Comparison of ENCODE assay signal across 16 mouse cellular contexts in genomic region chr8:91153831-91154230, GRCm38 (mm10). TPM values are rescaled to one million over a fixed set of nuclear protein-coding genes. Genes with fewer than 3 reads are reported as not detected.
DNase-seq lines count a peak whose midpoint lies in the region; ATAC-seq and TF ChIP-seq lines count a peak whose summit lies in the region.
"Had no signal": no experiment of that assay in that cellular context is flagged by ENCODE, and none has a peak within 500 bp of the region (broad histone marks: within the 10 kb centered on the region; RNA-seq: fewer than 3 reads in every experiment).

No protein-coding gene starts in this region.

- H3K36me3 ChIP-seq in kidney, postnatal 0 days (ENCODE audit: insufficient read depth, low read length) = no peaks in the 10 kb centered on the region
- no peaks in the 10 kb centered on the region for H3K36me3 ChIP-seq in small intestine, adult 2 months (ENCODE audit: control insufficient read depth, insufficient read depth, low read length)
- no peaks in the 10 kb centered on the region for H3K36me3 ChIP-seq in heart, embryonic 12.5 days
- H3K36me3 ChIP-seq: limb, embryonic 12.5 days; midbrain, embryonic 12.5 days; neural tube, embryonic 15.5 days had no signal

- 75% methylated on average over 3 of the region's 3 CpGs for WGBS in kidney, postnatal 0 days
- WGBS in small intestine, adult 2 months = 75% methylated on average over 3 of the region's 3 CpGs
- 69% methylated on average over 3 of the region's 3 CpGs for WGBS in heart, embryonic 12.5 days

- no peaks in the 10 kb centered on the region for H3K27me3 ChIP-seq in kidney, postnatal 0 days (ENCODE audit: insufficient read depth, low read length)
- H3K27me3 ChIP-seq in small intestine, adult 2 months (ENCODE audit: control insufficient read depth, insufficient read depth, low read length) = no peaks in the 10 kb centered on the region
- no peaks in the 10 kb centered on the region for H3K27me3 ChIP-seq in heart, embryonic 12.5 days (replicated peaks)
- H3K27me3 ChIP-seq: forebrain, embryonic 13.5 days; midbrain, embryonic 12.5 days; neural tube, embryonic 15.5 days had no signal

- H3K4me3 ChIP-seq in kidney, postnatal 0 days (replicated peaks; ENCODE audit: low read depth, low read length) = no peak overlapping the region
- no peak overlapping the region for H3K4me3 ChIP-seq in small intestine, adult 2 months (ENCODE audit: low read depth, low read length)
- no peak overlapping the region for H3K4me3 ChIP-seq in heart, embryonic 12.5 days
- H3K4me3 ChIP-seq: forebrain, embryonic 13.5 days; left cerebral cortex, adult 2 months; limb, embryonic 12.5 days; midbrain, embryonic 12.5 days; myocyte; neural tube, embryonic 15.5 days had no signal

- DNase-seq in kidney, postnatal 0 days (ENCODE audit: low spot score) = no peak
- DNase-seq in kidney, adult 8-10 months = no peak
- peak; percentile 10 for DNase-seq in thymus, postnatal 25 days
- DNase-seq in thymus, postnatal 0 days (ENCODE audit: low spot score) = no peak
- peak; percentile 14 for DNase-seq in NIH3T3 (ENCODE audit: low read depth)
- no peak for DNase-seq in adrenal gland, adult 2 months
- DNase-seq: cerebellum, postnatal 14 days had no signal

- H3K9me3 ChIP-seq in kidney, postnatal 0 days (replicated peaks; ENCODE audit: low read length) = no peaks in the 10 kb centered on the region
- peaks cover 15% of the 10 kb centered on the region; the same call in 1 of the 2 replicates for H3K9me3 ChIP-seq in heart, embryonic 12.5 days (replicated peaks)
- H3K9me3 ChIP-seq: limb, embryonic 12.5 days; neural tube, embryonic 15.5 days had no signal

- TF ChIP-seq POLR2A in small intestine, adult 2 months (IDR thresholded peaks at IDR 0.05; ENCODE audit: low read depth, low read length) = no peak

- no peak overlapping the region for H3K4me2 ChIP-seq in kidney, postnatal 0 days (ENCODE audit: low read length)
- H3K4me2 ChIP-seq in heart, embryonic 12.5 days = no peak overlapping the region
- H3K4me2 ChIP-seq: forebrain, embryonic 13.5 days; limb, embryonic 12.5 days; midbrain, embryonic 12.5 days; neural tube, embryonic 15.5 days had no signal

- no peak overlapping the region for H3K27ac ChIP-seq in kidney, postnatal 0 days
- H3K27ac ChIP-seq in small intestine, adult 2 months (ENCODE audit: insufficient read depth, low read depth, low read length) = no peak overlapping the region
- no peak overlapping the region for H3K27ac ChIP-seq in heart, embryonic 12.5 days (ENCODE audit: poor library complexity, severe bottlenecking)
- H3K27ac ChIP-seq: forebrain, embryonic 13.5 days; left cerebral cortex, adult 2 months; limb, embryonic 12.5 days; macrophage; midbrain, embryonic 12.5 days; neural tube, embryonic 15.5 days had no signal

- H3K9ac ChIP-seq in kidney, postnatal 0 days (ENCODE audit: low read depth, low read length) = no peak overlapping the region
- no peak overlapping the region for H3K9ac ChIP-seq in heart, embryonic 12.5 days
- H3K9ac ChIP-seq: forebrain, embryonic 13.5 days; limb, embryonic 12.5 days; midbrain, embryonic 12.5 days; neural tube, embryonic 15.5 days had no signal

- no peak for ATAC-seq in kidney, postnatal 0 days (replicated peaks; ENCODE audit: low FRiP score, low read depth)
- no peak for ATAC-seq in heart, embryonic 12.5 days (ENCODE audit: insufficient number of reproducible peaks, low FRiP score)
- ATAC-seq: forebrain, embryonic 13.5 days had no signal

- H3K4me1 ChIP-seq in kidney, postnatal 0 days (replicated peaks; ENCODE audit: insufficient read depth, low read length) = peaks cover 2% of the 10 kb centered on the region; the same call in 1 of the 2 replicates
- H3K4me1 ChIP-seq in small intestine, adult 2 months (ENCODE audit: control insufficient read depth, insufficient read depth, insufficient read length, low read length) = peaks cover 7% of the 10 kb centered on the region; the same call in 1 of the 2 replicates
- H3K4me1 ChIP-seq in heart, embryonic 12.5 days (replicated peaks) = no peaks in the 10 kb centered on the region
- H3K4me1 ChIP-seq: forebrain, embryonic 13.5 days; limb, embryonic 12.5 days; midbrain, embryonic 12.5 days had no signal

- peak; percentile 43; the same call in 1 of the 2 replicates for TF ChIP-seq CTCF in kidney, postnatal 0 days (IDR thresholded peaks at IDR 0.05; ENCODE audit: low read depth)
- peak; percentile 33; the same call in 1 of the 2 replicates for TF ChIP-seq CTCF in small intestine, adult 2 months (IDR thresholded peaks at IDR 0.05; ENCODE audit: extremely low read depth, insufficient read length, insufficient replicate concordance, low read depth, low read length)

RNA-seq across cellular contexts. Expression of gene Aktip, which starts 45.9 kb away (rescaled TPM):
- polyA plus RNA-seq in kidney, postnatal 0 days (2015; fragmentation: Nextera tagmentation; extraction: Ambion mirVana) = 116 and 122 TPM in 2 replicates
- polyA plus RNA-seq in thymus, postnatal 0 days (2015; fragmentation: Nextera tagmentation; extraction: Ambion mirVana) = 35.0 and 36.6 TPM in 2 replicates
- polyA plus RNA-seq in small intestine, adult 2 months (2012; rRNA removed) = 14.5 and 23.3 TPM in 2 replicates
- polyA plus RNA-seq in heart, embryonic 12.5 days (2016; fragmentation: Nextera tagmentation; extraction: Ambion mirVana) = 40.2 and 42.0 TPM in 2 replicates
- total RNA-seq in adrenal gland, adult 2 months (2021) = 10 to 100 TPM; 42.6 to 47.5 TPM
- polyA plus RNA-seq in adrenal gland, adult 2 months (2012; rRNA removed) = 15.1 and 18.1 TPM in 2 replicates

Comparison
In these comparisons a context has a peak if more than half of its experiments do, and no peak if none do; other contexts are left out.
1. DNase-seq: peak in thymus, postnatal 25 days (single experiment) and NIH3T3 (single experiment); none in kidney, postnatal 0 days (single experiment), kidney, adult 8-10 months (0 of 2), thymus, postnatal 0 days (single experiment) and adrenal gland, adult 2 months (single experiment).